Mouse (Mus musculus): Measurements from ENCODE around the gene Atpif1.
"Not testable (repeated sequence)": the region's sequence is repeated elsewhere in the genome, so short reads cannot be mapped to it uniquely, and the experiment has no call there.

The Atpif1 gene

GRCm38 (mm10) chr4:132492178-132493060 is 41.0 kb downstream of the Atpif1 start:
- DNase-seq (ENCODE audit: extremely low read depth, insufficient read length, low spot score) = no peak

DNA sequence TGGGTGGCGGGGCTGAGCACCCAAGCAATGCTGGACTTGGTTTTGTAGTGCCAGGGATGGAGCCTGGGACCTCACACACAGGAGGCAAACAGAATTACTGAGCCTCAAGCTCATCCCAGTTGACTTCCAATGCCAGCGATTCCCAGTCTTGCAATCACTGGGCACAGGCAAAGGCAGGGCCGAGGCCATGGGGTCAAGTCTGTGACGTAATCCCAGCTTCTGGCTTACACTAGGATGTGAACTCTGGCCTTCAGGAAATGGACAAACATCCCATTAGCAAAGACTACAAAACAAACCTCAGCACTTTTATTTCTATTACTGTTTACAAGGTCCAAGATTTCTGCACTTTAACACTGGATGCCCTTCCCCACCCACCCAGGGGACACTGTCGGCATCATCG is 41.7 kb downstream of the Atpif1 start:
- DNase-seq (ENCODE audit: extremely low read depth, insufficient read length, low spot score) = no peak

GRCm38 (mm10) chr4:132491057-132491456 is 42.4 kb downstream of the Atpif1 start:
- DNase-seq (ENCODE audit: extremely low read depth, insufficient read length, low spot score) = no peak

- DNase-seq (ENCODE audit: extremely low read depth, insufficient read length, low spot score) = no peak
Measured at GRCm38 (mm10) chr4:132490273-132491010, 43.0 kb downstream of the Atpif1 start.

DNA sequence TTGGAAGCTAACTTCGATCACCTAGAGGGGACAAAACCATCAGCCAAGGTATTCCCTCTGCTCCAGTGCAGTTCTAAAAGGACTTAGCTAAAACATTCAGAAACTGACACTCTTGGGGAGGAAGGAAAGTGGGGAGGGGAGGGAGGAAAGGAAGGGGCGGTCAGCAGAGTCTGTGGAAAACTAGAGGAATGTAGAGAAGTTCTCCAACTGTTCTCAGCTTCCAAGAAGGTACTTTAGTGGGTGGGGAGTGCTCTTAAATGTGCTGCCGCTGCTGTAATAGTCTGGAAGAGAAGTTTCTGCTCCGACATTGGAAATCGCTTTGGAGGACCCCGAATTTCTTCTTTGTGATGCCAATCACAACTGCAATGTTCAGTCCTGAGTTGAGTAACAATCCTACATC is 44.5 kb downstream of the Atpif1 start:
- DNase-seq (ENCODE audit: extremely low read depth, insufficient read length, low spot score) = no peak

DNA sequence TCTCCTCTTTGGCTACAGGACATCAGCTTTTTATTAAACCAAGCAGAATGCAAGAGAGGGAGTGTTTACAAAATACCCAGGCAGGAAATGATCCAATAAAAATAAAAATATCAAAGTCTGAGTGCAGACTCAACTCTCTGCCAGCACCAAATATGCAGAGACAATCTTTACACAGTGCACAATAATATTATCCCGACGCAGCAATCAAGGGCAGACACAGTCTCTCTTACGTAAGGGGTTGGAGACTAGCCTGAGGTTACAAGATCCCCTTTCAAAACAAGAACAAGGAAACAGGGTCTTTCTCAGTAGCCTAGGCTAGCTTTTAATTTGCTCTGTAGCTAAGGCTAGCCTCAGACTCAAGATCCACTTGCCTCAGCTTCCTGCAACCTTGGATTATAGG is 44.9 kb downstream of the Atpif1 start:
- DNase-seq (ENCODE audit: extremely low read depth, insufficient read length, low spot score) = no peak

DNA sequence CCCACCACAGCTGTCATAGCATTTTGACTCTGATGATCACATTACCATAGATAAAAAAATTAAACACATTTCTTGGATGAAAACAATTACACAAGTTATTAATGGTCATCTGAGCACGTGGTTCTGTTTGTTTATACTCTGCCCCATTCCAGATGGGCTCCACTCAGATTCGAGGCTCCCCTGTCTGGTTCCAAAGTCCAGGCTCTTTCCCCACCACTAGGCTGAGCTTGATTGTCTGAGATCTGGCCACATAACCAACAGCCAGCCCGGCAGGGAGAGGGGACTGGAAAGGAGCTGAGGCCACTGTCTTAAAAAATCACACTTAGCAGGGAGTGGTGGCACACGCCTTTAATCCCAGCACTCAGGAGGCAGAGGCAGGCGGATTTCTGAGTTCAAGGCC is 48.6 kb downstream of the Atpif1 start:
- DNase-seq (ENCODE audit: extremely low read depth, insufficient read length, low spot score) = no peak

GRCm38 (mm10) chr4:132484231-132484630 is 49.2 kb downstream of the Atpif1 start:
- DNase-seq (ENCODE audit: extremely low read depth, insufficient read length, low spot score) = no peak

GRCm38 (mm10) chr4:132482956-132483608 is 50.4 kb downstream of the Atpif1 start:
- no peak for DNase-seq (ENCODE audit: extremely low read depth, insufficient read length, low spot score)

- not testable (repeated sequence) for DNase-seq (ENCODE audit: extremely low read depth, insufficient read length, low spot score)
Measured at GRCm38 (mm10) chr4:132482104-132482503, 51.4 kb downstream of the Atpif1 start.

Measured in 3134 (cell line).